Mouse (Mus musculus): ENCODE data around the gene Klhl35. TPM values are rescaled to one million over a fixed set of nuclear protein-coding genes. Genes with fewer than 3 reads are reported as not detected.

The Klhl35 gene
- polyA plus RNA-seq, 1 experiment from 2014 or later = 2.1 TPM

- Histone ChIP-seq H3K27ac (0 out of 2 replicates have a peak overlapping the region, but pooled peaks have one; percentile 23), H3K9ac (no peak overlapping the region), H3K4me2 (replicated peaks) (no peak overlapping the region), H3K4me3 (no peak overlapping the region), H3K36me3 (peaks cover 60% of the 10 kb centered on the region), H3K9me3 (no peaks in the 10 kb centered on the region), H3K27me3 (no peaks in the 10 kb centered on the region), H3K4me1 (no peaks in the 10 kb centered on the region)
- 74% methylated on average over 12 of the region's 12 CpGs for WGBS
- no peak for ATAC-seq (ENCODE audit: insufficient number of reproducible peaks, insufficient read depth, low FRiP score, low TSS enrichment)
Measured at GRCm38 (mm10) chr7:99474836-99475561, 9.2 kb downstream of the Klhl35 start.

GRCm38 (mm10) chr7:99475562-99475911 is 9.7 kb downstream of the Klhl35 start:
- H3K27ac ChIP-seq = no peak overlapping the region
- ATAC-seq (ENCODE audit: insufficient number of reproducible peaks, insufficient read depth, low FRiP score, low TSS enrichment) = no peak
- H3K9me3 ChIP-seq = no peaks in the 10 kb centered on the region
- no peak overlapping the region for H3K9ac ChIP-seq
- no peak overlapping the region for H3K4me2 ChIP-seq (replicated peaks)
- WGBS = 87% methylated on average over 2 of the region's 2 CpGs
- no peaks in the 10 kb centered on the region for H3K27me3 ChIP-seq
- peaks cover 4% of the 10 kb centered on the region; the same call in 1 of the 2 replicates for H3K4me1 ChIP-seq
- H3K4me3 ChIP-seq = no peak overlapping the region
- peaks cover 66% of the 10 kb centered on the region for H3K36me3 ChIP-seq

- Histone ChIP-seq H3K9me3 (no peaks in the 10 kb centered on the region), H3K4me3 (no peak overlapping the region), H3K27me3 (no peaks in the 10 kb centered on the region), H3K4me2 (replicated peaks) (no peak overlapping the region), H3K27ac (no peak overlapping the region), H3K9ac (no peak overlapping the region), H3K4me1 (peaks cover 15% of the 10 kb centered on the region), H3K36me3 (peaks cover 77% of the 10 kb centered on the region)
- ATAC-seq (ENCODE audit: insufficient number of reproducible peaks, insufficient read depth, low FRiP score, low TSS enrichment) = no peak
- 44% methylated on average over 3 of the region's 3 CpGs for WGBS
Measured at GRCm38 (mm10) chr7:99476558-99477114, 10.8 kb downstream of the Klhl35 start.

GRCm38 (mm10) chr7:99477235-99477634 is 11.4 kb downstream of the Klhl35 start:
- 93% methylated on average over 5 of the region's 5 CpGs for WGBS
- ATAC-seq (ENCODE audit: insufficient number of reproducible peaks, insufficient read depth, low FRiP score, low TSS enrichment) = no peak
- Histone ChIP-seq H3K4me1 (peaks cover 21% of the 10 kb centered on the region), H3K27me3 (no peaks in the 10 kb centered on the region), H3K9ac (no peak overlapping the region), H3K4me3 (no peak overlapping the region), H3K9me3 (no peaks in the 10 kb centered on the region), H3K4me2 (replicated peaks) (no peak overlapping the region), H3K36me3 (peaks cover 83% of the 10 kb centered on the region), H3K27ac (no peak overlapping the region)

GRCm38 (mm10) chr7:99482637-99483036 is 16.8 kb downstream of the Klhl35 start:
- H3K4me1 ChIP-seq = peaks cover 23% of the 10 kb centered on the region
- no peaks in the 10 kb centered on the region for H3K9me3 ChIP-seq
- H3K36me3 ChIP-seq = peaks cover 47% of the 10 kb centered on the region
- H3K4me2 ChIP-seq (replicated peaks) = peak overlapping the region; percentile 80
- H3K27me3 ChIP-seq = no peaks in the 10 kb centered on the region
- WGBS = 3% methylated on average over 6 of the region's 6 CpGs
- H3K9ac ChIP-seq = peak overlapping the region; percentile 85
- peak overlapping the region; percentile 72 for H3K4me3 ChIP-seq
- ATAC-seq (ENCODE audit: insufficient number of reproducible peaks, insufficient read depth, low FRiP score, low TSS enrichment) = no peak
- peak overlapping the region; percentile 72 for H3K27ac ChIP-seq

GRCm38 (mm10) chr7:99483271-99483923 is 17.6 kb downstream of the Klhl35 start, which contains the start of gene Rps3:
Gene Rps3 (minus strand): TSS chr7:99483738.
- H3K4me1 ChIP-seq = peaks cover 23% of the 10 kb centered on the region
- peak within 1 kb of the TSS; percentile 72 for H3K4me3 ChIP-seq
- peak; percentile 93 for ATAC-seq (ENCODE audit: insufficient number of reproducible peaks, insufficient read depth, low FRiP score, low TSS enrichment)
- H3K4me2 ChIP-seq (replicated peaks) = peak within 1 kb of the TSS; percentile 80
- H3K27me3 ChIP-seq = no peaks in the 10 kb centered on the region
- peak within 1 kb of the TSS; percentile 85 for H3K9ac ChIP-seq
- H3K9me3 ChIP-seq = no peaks in the 10 kb centered on the region
- H3K36me3 ChIP-seq = peaks cover 40% of the 10 kb centered on the region
- peak within 1 kb of the TSS; percentile 72 for H3K27ac ChIP-seq
- under 1% methylated on average over 45 of the region's 45 CpGs for WGBS

- WGBS = 47% methylated on average over 8 of the region's 8 CpGs
- Histone ChIP-seq H3K4me3 (peak overlapping the region; percentile 72), H3K27me3 (no peaks in the 10 kb centered on the region), H3K9ac (no peak overlapping the region), H3K4me2 (replicated peaks) (peak overlapping the region; percentile 41), H3K27ac (no peak overlapping the region), H3K9me3 (no peaks in the 10 kb centered on the region), H3K4me1 (peaks cover 23% of the 10 kb centered on the region), H3K36me3 (peaks cover 34% of the 10 kb centered on the region)
- no peak for ATAC-seq (ENCODE audit: insufficient number of reproducible peaks, insufficient read depth, low FRiP score, low TSS enrichment)
Measured at GRCm38 (mm10) chr7:99483924-99484319, 18.1 kb downstream of the Klhl35 start.

GRCm38 (mm10) chr7:99484679-99485078 is 18.9 kb downstream of the Klhl35 start:
- H3K4me2 ChIP-seq (replicated peaks) = no peak overlapping the region
- H3K9ac ChIP-seq = no peak overlapping the region
- no peak overlapping the region for H3K4me3 ChIP-seq
- no peaks in the 10 kb centered on the region for H3K9me3 ChIP-seq
- no peak overlapping the region for H3K27ac ChIP-seq
- H3K4me1 ChIP-seq = peaks cover 23% of the 10 kb centered on the region
- no peaks in the 10 kb centered on the region for H3K27me3 ChIP-seq
- ATAC-seq (ENCODE audit: insufficient number of reproducible peaks, insufficient read depth, low FRiP score, low TSS enrichment) = no peak
- H3K36me3 ChIP-seq = peaks cover 27% of the 10 kb centered on the region
- 91% methylated on average over 1 of the region's 1 CpGs for WGBS

GRCm38 (mm10) chr7:99489708-99490107 is 23.9 kb downstream of the Klhl35 start:
- H3K4me2 ChIP-seq (replicated peaks) = no peak overlapping the region
- H3K9me3 ChIP-seq = no peaks in the 10 kb centered on the region
- no peaks in the 10 kb centered on the region for H3K36me3 ChIP-seq
- H3K4me3 ChIP-seq = no peak overlapping the region
- H3K9ac ChIP-seq = no peak overlapping the region
- no peaks in the 10 kb centered on the region for H3K4me1 ChIP-seq
- ATAC-seq (ENCODE audit: insufficient number of reproducible peaks, insufficient read depth, low FRiP score, low TSS enrichment) = no peak
- H3K27ac ChIP-seq = no peak overlapping the region
- 81% methylated on average over 5 of the region's 5 CpGs for whole genome bisulfite sequencing
- no peaks in the 10 kb centered on the region for H3K27me3 ChIP-seq

- Histone ChIP-seq H3K27me3 (no peaks in the 10 kb centered on the region), H3K4me1 (no peaks in the 10 kb centered on the region), H3K27ac (no peak overlapping the region), H3K4me2 (replicated peaks) (no peak overlapping the region), H3K36me3 (no peaks in the 10 kb centered on the region), H3K9me3 (no peaks in the 10 kb centered on the region), H3K4me3 (no peak overlapping the region), H3K9ac (no peak overlapping the region)
- WGBS = 67% methylated on average over 1 of the region's 1 CpGs
- no peak for ATAC-seq (ENCODE audit: insufficient number of reproducible peaks, insufficient read depth, low FRiP score, low TSS enrichment)
Measured at GRCm38 (mm10) chr7:99499128-99499527, 33.3 kb downstream of the Klhl35 start.

- 4% methylated on average over 8 of the region's 8 CpGs for WGBS
- Histone ChIP-seq H3K36me3 (no peaks in the 10 kb centered on the region), H3K9me3 (no peaks in the 10 kb centered on the region), H3K4me3 (no peak overlapping the region), H3K27me3 (no peaks in the 10 kb centered on the region), H3K27ac (no peak overlapping the region), H3K4me2 (replicated peaks) (no peak overlapping the region), H3K4me1 (no peaks in the 10 kb centered on the region), H3K9ac (no peak overlapping the region)
- ATAC-seq (ENCODE audit: insufficient number of reproducible peaks, insufficient read depth, low FRiP score, low TSS enrichment) = no peak
Measured at GRCm38 (mm10) chr7:99500201-99500600, 34.4 kb downstream of the Klhl35 start.

- H3K9ac ChIP-seq = no peak overlapping the region
- WGBS = 26% methylated on average over 5 of the region's 5 CpGs
- ATAC-seq (ENCODE audit: insufficient number of reproducible peaks, insufficient read depth, low FRiP score, low TSS enrichment) = no peak
Measured at GRCm38 (mm10) chr7:99500655-99501054, 34.9 kb downstream of the Klhl35 start.

More at GRCm38 (mm10) chr7:99500655-99501054, 34.9 kb downstream of the Klhl35 start:
- no peaks in the 10 kb centered on the region for H3K36me3 ChIP-seq
- no peaks in the 10 kb centered on the region for H3K9me3 ChIP-seq
- H3K27ac ChIP-seq = no peak overlapping the region
- no peaks in the 10 kb centered on the region for H3K27me3 ChIP-seq
- H3K4me3 ChIP-seq = no peak overlapping the region
- H3K4me2 ChIP-seq (replicated peaks) = no peak overlapping the region
- H3K4me1 ChIP-seq = no peaks in the 10 kb centered on the region

Data from embryonic facial prominence, embryonic 12.5 days (tissue).